Mouse (Mus musculus) E14TG2a.4 (cell line): Measurements from ENCODE around the gene Zfhx3.

Experiments used
- H3K27me3 ChIP-seq: 2 replicates; pipeline ENCODE4 v1.6.1; 2014; ENCODE audit warnings: low read length, control low read depth; ENCODE audit not compliant: insufficient read depth
- H3K36me3 ChIP-seq: 2 replicates; pipeline ENCODE4 v1.6.1; 2014; ENCODE audit warnings: low read length, control low read depth; ENCODE audit not compliant: insufficient read depth
- H3K4me1 ChIP-seq: replicated peaks from 2 replicates; pipeline ENCODE4 v1.6.1; 2014; ENCODE audit warnings: low read depth, low read length, control low read depth
- H3K4me3 ChIP-seq: replicated peaks from 2 replicates; pipeline ENCODE4 v1.5.1; 2014; ENCODE audit warnings: mild to moderate bottlenecking, low read length
- H3K9me3 ChIP-seq: 2 replicates; pipeline ENCODE4 v1.6.1; 2014; ENCODE audit warnings: low read length, control low read depth
- CTCF ChIP-seq: conservative IDR thresholded peaks from 2 replicates; pipeline ENCODE4 v1.5.1; 2014; ENCODE audit warnings: low read length
- NANOG ChIP-seq: IDR thresholded peaks from 2 replicates; pipeline ENCODE4 v1.6.1; 2014; ENCODE audit warnings: borderline replicate concordance, low read length, mixed read lengths
- POU5F1 ChIP-seq: IDR thresholded peaks from 2 replicates; pipeline ENCODE4 v1.6.1; 2014; ENCODE audit warnings: low read length, borderline replicate concordance

The Zfhx3 gene

DNA sequence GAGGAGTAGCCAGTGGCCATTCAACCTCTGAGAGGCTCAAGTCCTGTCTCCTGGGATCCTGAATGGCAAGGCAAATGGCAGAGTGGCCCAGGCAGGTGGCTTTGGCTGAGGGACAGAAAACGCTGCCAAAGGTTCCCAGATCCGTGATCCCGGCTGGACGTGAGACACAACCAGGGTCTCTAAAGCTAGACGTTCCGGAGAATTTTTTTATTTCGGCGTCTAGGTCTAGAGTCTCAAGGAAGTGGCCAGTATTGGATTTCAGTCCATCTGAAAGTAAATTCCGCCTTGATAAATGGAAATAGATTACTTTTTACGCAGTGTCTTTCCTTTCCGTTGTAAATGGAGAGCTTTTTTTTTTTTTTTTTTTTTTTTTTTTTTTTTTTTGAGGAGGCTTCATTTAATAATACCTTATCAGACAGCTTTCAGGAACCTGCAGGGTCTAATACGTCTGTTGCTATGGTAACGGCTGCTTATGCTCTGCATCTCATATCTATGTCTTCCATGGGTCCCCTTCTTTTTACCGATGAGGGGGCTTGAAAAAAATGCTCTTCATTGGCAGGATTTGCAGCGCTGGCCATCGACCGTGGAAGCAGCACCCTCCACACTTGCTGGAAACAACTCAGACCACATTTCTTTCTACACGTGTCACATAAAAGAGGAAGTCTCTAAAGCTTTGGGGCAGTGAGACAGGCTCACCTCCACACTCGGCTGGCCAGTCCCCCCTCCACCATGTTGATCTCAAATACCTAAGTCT lies 994.4 kb downstream of the Zfhx3 start:
- 0 out of 2 replicates have a peak, but pooled peaks cover 6% of the 10 kb centered on the region for H3K36me3 ChIP-seq
- H3K27me3 ChIP-seq, result peaks cover 41% of the 10 kb centered on the region
- H3K4me1 ChIP-seq, result peaks cover 5% of the 10 kb centered on the region; the same call in 1 of the 2 replicates
- peaks cover 5% of the 10 kb centered on the region; the same call in 1 of the 2 replicates for H3K9me3 ChIP-seq
- TF ChIP-seq NANOG (no peak), CTCF (no peak), POU5F1 (no peak)
- H3K4me3 ChIP-seq, result no peak overlapping the region

DNA sequence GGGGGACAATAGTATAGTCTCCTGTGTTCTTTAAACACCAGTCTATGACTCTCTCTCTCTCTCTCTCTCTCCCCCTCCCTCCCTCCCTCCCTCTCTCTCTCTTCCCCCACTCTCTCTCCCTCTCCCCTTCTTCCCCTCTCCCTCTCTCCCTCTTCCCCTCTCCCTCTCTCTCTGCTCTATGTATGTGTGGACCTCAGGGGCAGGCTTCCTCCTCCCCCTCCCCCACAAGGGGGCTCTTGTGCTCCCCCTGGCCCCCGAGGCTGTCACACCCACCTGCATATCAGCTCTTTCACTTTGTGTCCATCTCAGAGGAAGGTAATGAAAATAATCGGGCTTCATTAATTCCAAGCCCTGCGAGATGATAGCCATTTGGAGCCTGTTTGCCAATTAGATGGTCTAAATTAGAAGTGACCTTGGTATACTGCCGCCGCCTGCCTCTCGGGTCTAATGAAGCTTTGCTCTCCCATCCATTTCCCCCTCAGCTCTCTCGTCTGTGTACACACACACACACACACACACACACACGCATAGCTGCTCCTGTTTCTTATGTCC lies 995.5 kb downstream of the Zfhx3 start:
- Histone ChIP-seq H3K36me3 (0 out of 2 replicates have a peak, but pooled peaks cover 6% of the 10 kb centered on the region), H3K4me1 (peaks cover 5% of the 10 kb centered on the region; the same call in 1 of the 2 replicates), H3K9me3 (peaks cover 5% of the 10 kb centered on the region; the same call in 1 of the 2 replicates), H3K4me3 (no peak overlapping the region), H3K27me3 (peaks cover 41% of the 10 kb centered on the region)
- TF ChIP-seq POU5F1, result no peak
- TF ChIP-seq CTCF, result no peak
- no peak for TF ChIP-seq NANOG

DNA sequence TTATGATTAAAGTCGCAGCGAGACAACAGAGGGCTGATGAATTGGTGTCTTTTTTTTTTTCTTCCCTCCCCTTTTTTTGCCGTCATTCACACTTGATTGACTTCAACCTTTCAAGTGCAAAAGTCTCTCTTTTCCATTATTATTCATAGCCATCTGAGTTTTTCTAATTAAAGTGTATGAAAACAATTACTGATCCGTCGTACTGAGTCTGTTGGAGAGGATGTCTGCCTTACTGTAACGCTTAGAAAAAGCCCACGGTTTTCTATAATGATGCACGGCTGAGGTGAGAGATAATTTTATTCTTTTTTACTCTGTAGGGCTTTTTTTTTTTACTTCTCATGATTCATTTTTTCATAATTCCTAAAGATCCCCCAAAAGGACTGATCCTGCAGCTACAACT lies 1000.2 kb downstream of the Zfhx3 start:
- H3K27me3 ChIP-seq, result peaks cover 80% of the 10 kb centered on the region
- H3K9me3 ChIP-seq, result peaks cover 5% of the 10 kb centered on the region; the same call in 1 of the 2 replicates
- H3K36me3 ChIP-seq, result no peaks in the 10 kb centered on the region
- TF ChIP-seq NANOG (no peak), CTCF (no peak), POU5F1 (no peak)
- H3K4me1 ChIP-seq, result peaks cover 20% of the 10 kb centered on the region
- H3K4me3 ChIP-seq, result no peak overlapping the region

- Histone ChIP-seq H3K27me3 (peaks cover 82% of the 10 kb centered on the region), H3K9me3 (peaks cover 5% of the 10 kb centered on the region; the same call in 1 of the 2 replicates), H3K4me1 (peaks cover 24% of the 10 kb centered on the region), H3K4me3 (no peak overlapping the region), H3K36me3 (no peaks in the 10 kb centered on the region)
- TF ChIP-seq POU5F1 (no peak), NANOG (no peak), CTCF (no peak)
Observed at GRCm38 (mm10) chr8:108943132-108943531, 1000.7 kb downstream of the Zfhx3 start.

GRCm38 (mm10) chr8:108944312-108944711 lies 1001.9 kb downstream of the Zfhx3 start:
- peaks cover 5% of the 10 kb centered on the region; the same call in 1 of the 2 replicates for H3K9me3 ChIP-seq
- peaks cover 84% of the 10 kb centered on the region for H3K27me3 ChIP-seq
- peaks cover 33% of the 10 kb centered on the region for H3K4me1 ChIP-seq
- no peak for TF ChIP-seq CTCF
- TF ChIP-seq POU5F1, result no peak
- no peak for TF ChIP-seq NANOG
- no peaks in the 10 kb centered on the region for H3K36me3 ChIP-seq
- H3K4me3 ChIP-seq, result no peak overlapping the region

DNA sequence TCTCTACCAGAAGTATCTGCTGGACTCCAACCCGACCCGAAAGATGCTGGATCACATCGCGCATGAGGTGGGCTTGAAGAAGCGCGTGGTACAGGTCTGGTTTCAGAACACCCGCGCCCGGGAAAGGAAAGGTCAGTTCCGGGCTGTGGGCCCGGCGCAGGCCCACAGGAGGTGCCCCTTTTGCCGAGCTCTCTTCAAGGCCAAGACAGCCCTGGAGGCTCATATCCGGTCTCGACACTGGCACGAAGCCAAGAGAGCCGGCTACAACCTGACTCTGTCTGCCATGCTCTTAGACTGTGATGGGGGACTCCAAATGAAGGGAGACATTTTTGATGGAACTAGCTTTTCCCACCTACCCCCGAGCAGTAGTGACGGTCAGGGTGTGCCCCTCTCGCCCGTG lies 1007.9 kb downstream of the Zfhx3 start:
- TF ChIP-seq NANOG (no peak), CTCF (no peak), POU5F1 (no peak)
- Histone ChIP-seq H3K36me3 (peaks cover 13% of the 10 kb centered on the region), H3K9me3 (peaks cover 4% of the 10 kb centered on the region; the same call in 1 of the 2 replicates), H3K4me1 (peaks cover 35% of the 10 kb centered on the region), H3K4me3 (no peak overlapping the region), H3K27me3 (peaks cover 95% of the 10 kb centered on the region)

- no peak for TF ChIP-seq CTCF
- TF ChIP-seq POU5F1, result no peak
- TF ChIP-seq NANOG, result no peak
Observed at GRCm38 (mm10) chr8:108951560-108951959, 1009.1 kb downstream of the Zfhx3 start.

GRCm38 (mm10) chr8:108956416-108956815 lies 1014.0 kb downstream of the Zfhx3 start:
- Histone ChIP-seq H3K4me3 (peak overlapping the region; percentile 74), H3K36me3 (0 out of 2 replicates have a peak, but pooled peaks cover 4% of the 10 kb centered on the region), H3K4me1 (peaks cover 13% of the 10 kb centered on the region), H3K9me3 (no peaks in the 10 kb centered on the region), H3K27me3 (peaks cover 57% of the 10 kb centered on the region)
- no peak for TF ChIP-seq POU5F1
- TF ChIP-seq NANOG, result no peak
- no peak for TF ChIP-seq CTCF

More at GRCm38 (mm10) chr8:108951560-108951959, 1009.1 kb downstream of the Zfhx3 start:
- Histone ChIP-seq H3K27me3 (peaks cover 95% of the 10 kb centered on the region), H3K4me3 (no peak overlapping the region), H3K36me3 (peaks cover 13% of the 10 kb centered on the region), H3K9me3 (peaks cover 4% of the 10 kb centered on the region; the same call in 1 of the 2 replicates), H3K4me1 (peaks cover 35% of the 10 kb centered on the region)

DNA sequence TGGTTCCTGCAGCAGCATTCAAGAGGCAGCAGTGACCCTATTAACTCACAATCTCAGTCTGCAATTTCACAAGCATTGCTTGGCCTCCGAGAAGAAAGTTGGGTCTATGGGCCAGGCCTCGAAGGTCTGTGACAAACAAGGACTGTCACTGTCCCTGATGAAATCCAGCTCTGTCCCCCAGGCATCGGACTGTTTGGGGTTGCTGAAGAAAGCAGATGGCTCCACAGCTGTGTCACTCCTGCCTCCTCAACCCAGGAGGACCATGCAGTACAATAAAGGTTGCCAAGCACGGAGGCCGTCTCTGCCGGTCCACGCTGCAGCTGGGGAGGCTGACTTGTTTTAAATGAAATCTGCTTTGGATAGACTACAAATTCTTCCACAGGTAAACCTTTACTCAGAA lies 1020.1 kb downstream of the Zfhx3 start:
- H3K36me3 ChIP-seq, result no peaks in the 10 kb centered on the region

More for the DNA sequence above, 1020.1 kb downstream of the Zfhx3 start:
- H3K4me3 ChIP-seq, result no peak overlapping the region
- H3K4me1 ChIP-seq, result no peaks in the 10 kb centered on the region
- H3K9me3 ChIP-seq, result no peaks in the 10 kb centered on the region
- H3K27me3 ChIP-seq, result peaks cover 11% of the 10 kb centered on the region
- TF ChIP-seq NANOG (no peak), POU5F1 (no peak)
